Mouse (Mus musculus): ENCODE measurements at regions not wholly inside any gene's neighbourhood (a gene's known extent, or its start where the extent isn't known, plus 50 kb on each side); places are given as distances from the start of the nearest gene placed in this dataset.

- Histone ChIP-seq H3K4me1 (ENCODE audit: control insufficient read depth, insufficient read depth, low read length) (no peaks in the 10 kb centered on the region), H3K9me3 (ENCODE audit: control insufficient read depth, low read length) (no peaks in the 10 kb centered on the region), H3K4me3 (ENCODE audit: low read depth, low read length) (no peak overlapping the region), H3K36me3 (ENCODE audit: control insufficient read depth, insufficient read depth, low read length) (no peaks in the 10 kb centered on the region), H3K9ac (ENCODE audit: low read length) (no peak overlapping the region), H3K27ac (replicated peaks; ENCODE audit: low read depth, low read length) (no peak overlapping the region), H3K27me3 (ENCODE audit: control insufficient read depth, insufficient read depth, low read length) (no peaks in the 10 kb centered on the region), H3K4me2 (ENCODE audit: low read depth, severe bottlenecking) (no peak overlapping the region)
- WGBS, result 41% methylated on average over 6 of the region's 6 CpGs
- no peak for DNase-seq (ENCODE audit: low spot score)
- no peak for ATAC-seq (ENCODE audit: insufficient number of reproducible peaks, low FRiP score, low TSS enrichment, low read depth)
Measured at GRCm38 (mm10) chr10:61034056-61034455, 55.1 kb upstream of the Pcbd1 start.

GRCm38 (mm10) chr10:61028598-61028997 is 60.5 kb upstream of the Pcbd1 start:
- DNase-seq (ENCODE audit: low spot score) (no peak), ATAC-seq (ENCODE audit: insufficient number of reproducible peaks, low FRiP score, low TSS enrichment, low read depth) (no peak)
- Histone ChIP-seq H3K4me1 (ENCODE audit: control insufficient read depth, insufficient read depth, low read length) (no peaks in the 10 kb centered on the region), H3K27me3 (ENCODE audit: control insufficient read depth, insufficient read depth, low read length) (no peaks in the 10 kb centered on the region), H3K36me3 (ENCODE audit: control insufficient read depth, insufficient read depth, low read length) (no peaks in the 10 kb centered on the region), H3K9ac (ENCODE audit: low read length) (no peak overlapping the region), H3K9me3 (ENCODE audit: control insufficient read depth, low read length) (no peaks in the 10 kb centered on the region), H3K4me2 (ENCODE audit: low read depth, severe bottlenecking) (no peak overlapping the region), H3K27ac (replicated peaks; ENCODE audit: low read depth, low read length) (no peak overlapping the region), H3K4me3 (ENCODE audit: low read depth, low read length) (no peak overlapping the region)
- WGBS, result 82% methylated on average over 5 of the region's 5 CpGs

GRCm38 (mm10) chr10:61027215-61027614 is 61.9 kb upstream of the Pcbd1 start:
- no peaks in the 10 kb centered on the region for H3K36me3 ChIP-seq (ENCODE audit: control insufficient read depth, insufficient read depth, low read length)
- no peak overlapping the region for H3K4me3 ChIP-seq (ENCODE audit: low read depth, low read length)
- no peaks in the 10 kb centered on the region for H3K4me1 ChIP-seq (ENCODE audit: control insufficient read depth, insufficient read depth, low read length)
- no peaks in the 10 kb centered on the region for H3K27me3 ChIP-seq (ENCODE audit: control insufficient read depth, insufficient read depth, low read length)
- no peak for DNase-seq (ENCODE audit: low spot score)
- H3K9ac ChIP-seq (ENCODE audit: low read length), result no peak overlapping the region
- H3K27ac ChIP-seq (replicated peaks; ENCODE audit: low read depth, low read length), result no peak overlapping the region
- no peaks in the 10 kb centered on the region for H3K9me3 ChIP-seq (ENCODE audit: control insufficient read depth, low read length)
- ATAC-seq (ENCODE audit: insufficient number of reproducible peaks, low FRiP score, low TSS enrichment, low read depth), result no peak
- WGBS, result 75% methylated on average over 6 of the region's 6 CpGs
- no peak overlapping the region for H3K4me2 ChIP-seq (ENCODE audit: low read depth, severe bottlenecking)

- WGBS, result 75% methylated on average over 4 of the region's 4 CpGs
- Histone ChIP-seq H3K4me1 (ENCODE audit: control insufficient read depth, insufficient read depth, low read length) (no peaks in the 10 kb centered on the region), H3K4me3 (ENCODE audit: low read depth, low read length) (no peak overlapping the region), H3K36me3 (ENCODE audit: control insufficient read depth, insufficient read depth, low read length) (no peaks in the 10 kb centered on the region), H3K27ac (replicated peaks; ENCODE audit: low read depth, low read length) (no peak overlapping the region), H3K9ac (ENCODE audit: low read length) (no peak overlapping the region), H3K27me3 (ENCODE audit: control insufficient read depth, insufficient read depth, low read length) (no peaks in the 10 kb centered on the region), H3K4me2 (ENCODE audit: low read depth, severe bottlenecking) (no peak overlapping the region), H3K9me3 (ENCODE audit: control insufficient read depth, low read length) (no peaks in the 10 kb centered on the region)
- ATAC-seq (ENCODE audit: insufficient number of reproducible peaks, low FRiP score, low TSS enrichment, low read depth) (no peak), DNase-seq (ENCODE audit: low spot score) (no peak)
Measured at GRCm38 (mm10) chr10:61025061-61025460, 64.1 kb upstream of the Pcbd1 start.

- Histone ChIP-seq H3K4me2 (ENCODE audit: low read depth, severe bottlenecking) (no peak overlapping the region), H3K36me3 (ENCODE audit: control insufficient read depth, insufficient read depth, low read length) (no peaks in the 10 kb centered on the region), H3K27ac (replicated peaks; ENCODE audit: low read depth, low read length) (no peak overlapping the region), H3K9ac (ENCODE audit: low read length) (no peak overlapping the region), H3K27me3 (ENCODE audit: control insufficient read depth, insufficient read depth, low read length) (no peaks in the 10 kb centered on the region), H3K9me3 (ENCODE audit: control insufficient read depth, low read length) (no peaks in the 10 kb centered on the region), H3K4me3 (ENCODE audit: low read depth, low read length) (no peak overlapping the region), H3K4me1 (ENCODE audit: control insufficient read depth, insufficient read depth, low read length) (no peaks in the 10 kb centered on the region)
- ATAC-seq (ENCODE audit: insufficient number of reproducible peaks, low FRiP score, low TSS enrichment, low read depth) (no peak), DNase-seq (ENCODE audit: low spot score) (no peak)
- WGBS, result 43% methylated on average over 3 of the region's 3 CpGs
Measured at GRCm38 (mm10) chr10:61024166-61024565, 65.0 kb upstream of the Pcbd1 start.

GRCm38 (mm10) chr10:61023431-61023830 is 65.7 kb upstream of the Pcbd1 start:
- 32% methylated on average over 7 of the region's 7 CpGs for WGBS
- Histone ChIP-seq H3K36me3 (ENCODE audit: control insufficient read depth, insufficient read depth, low read length) (no peaks in the 10 kb centered on the region), H3K4me1 (ENCODE audit: control insufficient read depth, insufficient read depth, low read length) (no peaks in the 10 kb centered on the region), H3K27ac (replicated peaks; ENCODE audit: low read depth, low read length) (no peak overlapping the region), H3K9me3 (ENCODE audit: control insufficient read depth, low read length) (no peaks in the 10 kb centered on the region), H3K9ac (ENCODE audit: low read length) (no peak overlapping the region), H3K4me2 (ENCODE audit: low read depth, severe bottlenecking) (no peak overlapping the region), H3K4me3 (ENCODE audit: low read depth, low read length) (no peak overlapping the region), H3K27me3 (ENCODE audit: control insufficient read depth, insufficient read depth, low read length) (no peaks in the 10 kb centered on the region)
- peak; percentile 77 for DNase-seq (ENCODE audit: low spot score)
- no peak for ATAC-seq (ENCODE audit: insufficient number of reproducible peaks, low FRiP score, low TSS enrichment, low read depth)

GRCm38 (mm10) chr10:61019566-61019965 is 69.6 kb upstream of the Pcbd1 start:
- Histone ChIP-seq H3K4me1 (ENCODE audit: control insufficient read depth, insufficient read depth, low read length) (no peaks in the 10 kb centered on the region), H3K27me3 (ENCODE audit: control insufficient read depth, insufficient read depth, low read length) (no peaks in the 10 kb centered on the region), H3K9ac (ENCODE audit: low read length) (no peak overlapping the region), H3K27ac (replicated peaks; ENCODE audit: low read depth, low read length) (no peak overlapping the region), H3K9me3 (ENCODE audit: control insufficient read depth, low read length) (no peaks in the 10 kb centered on the region), H3K4me2 (ENCODE audit: low read depth, severe bottlenecking) (no peak overlapping the region), H3K4me3 (ENCODE audit: low read depth, low read length) (no peak overlapping the region), H3K36me3 (ENCODE audit: control insufficient read depth, insufficient read depth, low read length) (no peaks in the 10 kb centered on the region)
- DNase-seq (ENCODE audit: low spot score) (no peak), ATAC-seq (ENCODE audit: insufficient number of reproducible peaks, low FRiP score, low TSS enrichment, low read depth) (no peak)
- 24% methylated on average over 2 of the region's 2 CpGs for WGBS

- no peak for DNase-seq (ENCODE audit: low spot score)
- Histone ChIP-seq H3K4me1 (ENCODE audit: control insufficient read depth, insufficient read depth, low read length) (no peaks in the 10 kb centered on the region), H3K27me3 (ENCODE audit: control insufficient read depth, insufficient read depth, low read length) (no peaks in the 10 kb centered on the region), H3K27ac (replicated peaks; ENCODE audit: low read depth, low read length) (no peak overlapping the region), H3K4me3 (ENCODE audit: low read depth, low read length) (no peak overlapping the region), H3K9me3 (ENCODE audit: control insufficient read depth, low read length) (no peaks in the 10 kb centered on the region), H3K36me3 (ENCODE audit: control insufficient read depth, insufficient read depth, low read length) (no peaks in the 10 kb centered on the region), H3K9ac (ENCODE audit: low read length) (no peak overlapping the region), H3K4me2 (ENCODE audit: low read depth, severe bottlenecking) (no peak overlapping the region)
- WGBS, result 94% methylated on average over 1 of the region's 1 CpGs
- ATAC-seq (ENCODE audit: insufficient number of reproducible peaks, low FRiP score, low TSS enrichment, low read depth), result no peak
Measured at GRCm38 (mm10) chr10:61012199-61012695, 76.9 kb upstream of the Pcbd1 start.

GRCm38 (mm10) chr10:61010697-61011096 is 78.4 kb upstream of the Pcbd1 start:
- no peak overlapping the region for H3K4me3 ChIP-seq (ENCODE audit: low read depth, low read length)
- H3K27me3 ChIP-seq (ENCODE audit: control insufficient read depth, insufficient read depth, low read length), result no peaks in the 10 kb centered on the region
- H3K36me3 ChIP-seq (ENCODE audit: control insufficient read depth, insufficient read depth, low read length), result no peaks in the 10 kb centered on the region
- ATAC-seq (ENCODE audit: insufficient number of reproducible peaks, low FRiP score, low TSS enrichment, low read depth) (no peak), DNase-seq (ENCODE audit: low spot score) (no peak)
- H3K9ac ChIP-seq (ENCODE audit: low read length), result no peak overlapping the region
- H3K9me3 ChIP-seq (ENCODE audit: control insufficient read depth, low read length), result no peaks in the 10 kb centered on the region
- WGBS, result 79% methylated on average over 4 of the region's 4 CpGs
- no peak overlapping the region for H3K4me2 ChIP-seq (ENCODE audit: low read depth, severe bottlenecking)
- no peaks in the 10 kb centered on the region for H3K4me1 ChIP-seq (ENCODE audit: control insufficient read depth, insufficient read depth, low read length)
- H3K27ac ChIP-seq (replicated peaks; ENCODE audit: low read depth, low read length), result no peak overlapping the region

Measured in limb, embryonic 11.5 days (tissue).